Mouse (Mus musculus) thymus, adult 2 months (tissue): ENCODE measurements around the gene Kpna1.

Experiments
- CTCF ChIP-seq: fragments of 200-500 bp; IDR thresholded peaks from 2 replicates; pipeline ENCODE4 v1.5.1; 2012; ENCODE audit warnings: mild to moderate bottlenecking, control low read depth, low read length, moderate library complexity, borderline replicate concordance; ENCODE audit not compliant: control insufficient read depth, poor library complexity, insufficient read depth; ENCODE audit errors: extremely low read depth
- POLR2A ChIP-seq: fragments of 200-500 bp; IDR thresholded peaks from 2 replicates; pipeline ENCODE4 v1.6.1; 2012; ENCODE audit warnings: mild to moderate bottlenecking, low read length, control low read depth, moderate library complexity; ENCODE audit not compliant: control insufficient read depth, poor library complexity, insufficient read depth; ENCODE audit errors: extremely low read depth

- TF ChIP-seq POLR2A = no peak
- TF ChIP-seq CTCF = no peak
Measured at GRCm38 (mm10) chr16:36063315-36063714, 84.8 kb downstream of the Kpna1 start.
